Mouse (Mus musculus): ENCODE results near the gene Ttll13. TPM values are rescaled to one million over a fixed set of nuclear protein-coding genes. Genes with fewer than 3 reads are reported as not detected.

Ttll13 gene
- total RNA-seq, 2 experiments from 2014 or later: 0.95 to 1.6 TPM

GRCm38 (mm10) chr7:80261372-80261990 is 15.3 kb downstream of the Ttll13 start:
- DNase-seq (ENCODE audit: low spot score in 2 of 2): peak; percentile 29 to 34

- no peak for DNase-seq (ENCODE audit: low spot score in 2 of 2)
Measured at GRCm38 (mm10) chr7:80264606-80265005, 18.4 kb downstream of the Ttll13 start.

- DNase-seq (ENCODE audit: low spot score in 2 of 2): no peak
Measured at GRCm38 (mm10) chr7:80267764-80268163, 21.6 kb downstream of the Ttll13 start.

GRCm38 (mm10) chr7:80268897-80269750 is 22.9 kb downstream of the Ttll13 start, which contains the start of gene Vps33b:
Gene Vps33b, plus strand, starts transcription at chr7:80269649.
- DNase-seq (ENCODE audit: low spot score in 2 of 2): peak; percentile 95 to 97

- peak in 1 of 2 experiments; percentile 33 for DNase-seq (ENCODE audit: low spot score in 2 of 2)
Measured at GRCm38 (mm10) chr7:80269751-80270255, 23.6 kb downstream of the Ttll13 start.

GRCm38 (mm10) chr7:80273456-80273855 is 27.3 kb downstream of the Ttll13 start:
- DNase-seq (ENCODE audit: low spot score in 2 of 2): no peak

GRCm38 (mm10) chr7:80276374-80276773 is 30.2 kb downstream of the Ttll13 start:
- DNase-seq (ENCODE audit: low spot score in 2 of 2): no peak

- no peak for DNase-seq (ENCODE audit: low spot score in 2 of 2)
Measured at GRCm38 (mm10) chr7:80280032-80280431, 33.9 kb downstream of the Ttll13 start.

GRCm38 (mm10) chr7:80280998-80281397 is 34.8 kb downstream of the Ttll13 start:
- no peak for DNase-seq (ENCODE audit: low spot score in 2 of 2)

- DNase-seq (ENCODE audit: low spot score in 2 of 2): no peak
Measured at GRCm38 (mm10) chr7:80281646-80282045, 35.5 kb downstream of the Ttll13 start.

GRCm38 (mm10) chr7:80283226-80283918 is 37.2 kb downstream of the Ttll13 start:
- no peak for DNase-seq (ENCODE audit: low spot score in 2 of 2)

GRCm38 (mm10) chr7:80284391-80284790 is 38.2 kb downstream of the Ttll13 start:
- DNase-seq (ENCODE audit: low spot score in 2 of 2): no peak

- DNase-seq (ENCODE audit: low spot score in 2 of 2): no peak
Measured at GRCm38 (mm10) chr7:80285725-80286124, 39.5 kb downstream of the Ttll13 start.

GRCm38 (mm10) chr7:80287736-80288135 is 41.6 kb downstream of the Ttll13 start:
- DNase-seq (ENCODE audit: low spot score in 2 of 2): no peak

GRCm38 (mm10) chr7:80294062-80294763 is 48.0 kb downstream of the Ttll13 start, which contains the start of gene Prc1:
Gene Prc1, plus strand, starts transcription at chr7:80294450.
- DNase-seq (ENCODE audit: low spot score in 2 of 2): peak; percentile 98 to 99

- DNase-seq (ENCODE audit: low spot score in 2 of 2): no peak
Measured at GRCm38 (mm10) chr7:80294764-80295648, 48.8 kb downstream of the Ttll13 start.

- no peak for DNase-seq (ENCODE audit: low spot score in 2 of 2)
Measured at GRCm38 (mm10) chr7:80296462-80296861, 50.3 kb downstream of the Ttll13 start.

GRCm38 (mm10) chr7:80297041-80297440 is 50.9 kb downstream of the Ttll13 start:
- no peak for DNase-seq (ENCODE audit: low spot score in 2 of 2)

GRCm38 (mm10) chr7:80298754-80299153 is 52.6 kb downstream of the Ttll13 start:
- no peak for DNase-seq (ENCODE audit: low spot score in 2 of 2)

GRCm38 (mm10) chr7:80299568-80299967 is 53.4 kb downstream of the Ttll13 start:
- DNase-seq (ENCODE audit: low spot score in 2 of 2): no peak
